Mouse (Mus musculus) ZHBTc4 (cell line): ENCODE measurements around the gene Kctd15.

Experiments used
- DNase-seq: peaks from one replicate; pipeline ENCODE4 v3.0.0-alpha.2; 2011; ENCODE audit warnings: low read depth, low spot score

Kctd15 gene

GRCm38 (mm10) chr7:34629702-34630210 is 26.8 kb downstream of the Kctd15 start:
- DNase-seq = no peak

GRCm38 (mm10) chr7:34620411-34620810 is 36.1 kb downstream of the Kctd15 start:
- DNase-seq = no peak

GRCm38 (mm10) chr7:34618141-34618890 is 38.2 kb downstream of the Kctd15 start:
- DNase-seq = no peak

DNA sequence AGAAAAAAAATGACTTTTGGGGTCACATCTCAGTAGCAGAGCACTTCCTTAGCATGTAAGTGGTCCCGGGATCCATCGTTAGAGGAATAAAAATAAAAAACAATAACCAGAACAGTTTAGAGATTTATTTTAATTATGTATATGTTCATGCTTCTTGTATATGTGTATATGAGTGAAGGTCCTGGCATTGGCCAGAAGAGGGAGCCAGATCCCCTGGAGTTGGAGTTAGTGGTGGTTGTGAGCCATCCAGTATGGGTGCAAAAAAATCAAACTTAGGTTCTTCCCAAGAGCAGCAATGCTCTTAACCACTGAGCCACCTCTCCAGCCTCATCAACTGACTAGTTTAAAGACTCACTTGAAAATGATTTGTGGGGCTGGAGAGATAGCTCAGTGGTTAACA is 40.3 kb downstream of the Kctd15 start:
- DNase-seq = peak; percentile 72

DNA sequence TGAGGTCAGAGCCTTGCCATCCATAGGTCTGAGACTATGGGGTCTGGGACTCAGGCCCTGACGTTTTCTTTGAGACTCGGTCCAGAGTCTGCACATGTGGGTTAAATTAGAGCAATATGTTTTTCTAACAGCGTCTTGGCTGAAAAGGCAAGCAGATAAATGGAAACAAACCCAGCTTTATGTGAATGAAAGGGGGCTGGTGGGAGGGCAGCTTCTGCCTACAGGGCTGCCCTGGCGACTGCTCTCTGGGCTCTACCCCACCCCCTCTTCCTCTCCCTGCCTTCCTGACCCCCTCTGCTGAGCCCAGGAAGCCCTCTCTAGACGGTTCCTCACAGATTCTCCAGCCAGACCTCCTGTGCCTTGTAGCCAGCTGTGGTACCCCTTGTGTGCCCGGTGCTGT is 46.1 kb downstream of the Kctd15 start:
- no peak for DNase-seq

GRCm38 (mm10) chr7:34607334-34607970 is 49.1 kb downstream of the Kctd15 start:
- DNase-seq = no peak

DNA sequence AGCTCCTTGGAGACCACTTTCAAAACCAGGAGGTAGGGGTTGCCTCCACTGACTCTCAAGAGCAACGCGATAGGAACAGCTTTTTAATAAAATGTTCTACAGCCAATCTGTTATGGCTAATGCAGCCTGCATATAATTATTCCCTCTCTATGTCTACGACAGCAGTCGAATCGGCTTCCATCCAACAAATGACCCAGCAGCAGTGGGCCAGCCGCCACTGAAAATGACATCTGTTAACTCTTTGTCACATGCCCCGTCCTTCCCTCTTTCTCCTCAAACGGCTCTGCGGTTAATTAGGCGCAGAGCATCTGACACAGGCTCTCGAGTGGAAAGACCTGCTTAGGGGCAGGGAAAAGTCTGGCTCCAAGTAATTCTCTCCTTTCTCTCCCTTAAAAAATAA is 49.8 kb downstream of the Kctd15 start:
- no peak for DNase-seq

DNA sequence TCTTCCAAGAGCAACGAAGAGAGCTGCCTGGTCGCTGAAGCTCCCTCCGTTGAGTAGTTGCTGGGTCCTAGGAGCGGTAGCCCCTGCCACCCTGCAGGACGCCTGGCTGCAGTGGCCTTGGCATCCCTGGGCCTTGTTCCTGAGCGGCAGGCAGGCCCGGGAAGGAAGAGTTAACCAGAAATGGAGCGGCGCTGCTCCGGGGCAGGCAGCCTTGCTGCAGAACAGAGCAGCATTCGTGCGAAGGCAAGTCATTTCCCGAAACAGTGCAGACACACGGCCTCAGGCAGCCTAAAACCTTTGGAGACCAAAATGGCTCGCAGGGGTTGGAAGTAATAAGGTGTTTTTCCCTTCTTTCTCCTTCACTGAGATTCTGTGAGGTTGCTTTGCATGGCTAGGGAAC is 50.5 kb downstream of the Kctd15 start:
- no peak for DNase-seq

- no peak for DNase-seq
Measured at GRCm38 (mm10) chr7:34598576-34598975, 58.0 kb downstream of the Kctd15 start.

DNA sequence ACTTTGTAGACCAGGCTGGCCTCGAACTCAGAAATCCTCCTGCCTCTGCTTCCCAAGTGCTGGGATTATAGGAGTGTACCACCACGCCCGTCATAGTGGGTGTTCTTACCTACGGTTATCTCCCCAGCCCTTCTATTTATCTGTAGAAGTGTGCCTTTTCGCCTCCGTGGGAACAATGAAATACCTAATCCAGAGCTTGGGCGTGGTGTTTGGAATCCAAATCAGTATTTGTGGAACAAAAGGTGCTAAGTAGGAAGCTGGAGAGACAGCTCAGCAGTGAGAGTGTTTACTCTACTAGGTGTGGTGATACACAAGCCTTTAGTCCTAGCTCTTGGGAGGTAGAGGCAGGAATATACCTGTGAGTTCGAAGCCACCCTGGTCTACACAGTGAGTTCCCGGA is 58.5 kb downstream of the Kctd15 start:
- peak; percentile 79 for DNase-seq

- DNase-seq = no peak
Measured at GRCm38 (mm10) chr7:34596531-34597235, 59.8 kb downstream of the Kctd15 start.

- no peak for DNase-seq
Measured at GRCm38 (mm10) chr7:34595307-34595565, 61.3 kb downstream of the Kctd15 start.

- peak; percentile 24 for DNase-seq
Measured at GRCm38 (mm10) chr7:34594501-34595306, 61.8 kb downstream of the Kctd15 start.

GRCm38 (mm10) chr7:34590711-34591110 is 65.8 kb downstream of the Kctd15 start:
- DNase-seq = peak; percentile 68
